Mouse (Mus musculus) kidney, adult 9 months (tissue): ENCODE data around the gene Fiz1.
"Not testable (repeated sequence)": the region's sequence is repeated elsewhere in the genome, so short reads cannot be mapped to it uniquely, and the experiment has no call there.

Experiments
- DNase-seq: peaks from one replicate; pipeline ENCODE4 v3.0.0; 2022

Gene Fiz1

DNA sequence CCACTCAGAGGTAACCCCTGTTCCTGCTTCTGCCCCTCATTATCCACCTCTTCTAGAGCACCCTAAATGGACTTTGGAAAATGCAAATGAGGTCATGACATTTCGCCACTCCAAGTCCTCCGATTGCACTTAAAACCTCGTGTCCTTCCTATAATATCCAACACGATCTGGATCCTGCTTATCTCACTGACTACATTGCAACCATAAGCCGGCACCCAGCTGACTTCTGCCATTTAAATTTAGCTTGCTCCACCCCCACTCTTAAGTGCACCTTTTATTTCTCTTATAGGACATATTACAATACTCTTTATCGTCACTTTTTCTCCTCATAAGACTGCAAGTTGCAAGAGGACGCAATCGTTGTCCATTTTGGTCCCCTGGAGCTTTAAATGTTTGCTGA lies 23.0 kb upstream of the Fiz1 start:
- no peak for DNase-seq

DNA sequence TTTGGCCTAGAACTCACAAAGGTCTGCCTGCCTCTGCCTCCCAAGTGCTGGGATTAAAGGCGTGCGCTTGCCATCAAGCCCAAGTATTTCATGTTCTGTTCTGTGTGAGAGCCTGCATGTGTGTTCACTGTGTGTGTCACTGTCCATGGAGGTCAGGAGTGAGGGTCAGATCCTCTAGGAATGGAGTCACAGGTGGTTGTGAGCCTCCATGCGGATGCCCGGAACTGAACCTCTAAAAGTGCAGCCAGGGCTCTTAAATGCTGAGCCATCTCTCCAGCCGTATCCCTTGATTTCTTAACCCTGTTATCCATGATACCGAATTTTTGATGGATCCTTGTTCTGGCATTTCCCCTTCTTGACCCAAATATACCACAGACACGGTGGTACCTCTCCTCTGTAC lies 22.5 kb upstream of the Fiz1 start:
- no peak for DNase-seq

DNA sequence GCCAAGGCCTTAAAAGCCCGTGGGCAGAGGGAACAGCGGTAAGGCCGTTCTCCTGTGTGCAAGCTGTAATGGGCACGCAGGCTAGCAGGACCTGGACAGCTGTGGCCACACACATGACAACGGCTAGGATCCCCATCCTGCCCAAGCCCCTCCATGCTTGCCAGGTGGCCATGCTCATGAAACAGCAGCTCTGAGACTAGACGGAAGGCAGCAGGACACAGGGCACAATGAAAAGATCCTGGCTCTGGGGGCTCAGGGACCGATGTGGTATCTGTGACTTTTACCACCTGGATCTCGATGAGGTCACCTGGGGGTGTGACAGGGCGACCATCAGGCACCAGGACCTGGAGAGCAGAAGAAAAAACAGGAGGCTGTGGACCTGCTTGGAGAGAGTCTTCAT lies 21.6 kb upstream of the Fiz1 start:
- DNase-seq, result no peak

DNA sequence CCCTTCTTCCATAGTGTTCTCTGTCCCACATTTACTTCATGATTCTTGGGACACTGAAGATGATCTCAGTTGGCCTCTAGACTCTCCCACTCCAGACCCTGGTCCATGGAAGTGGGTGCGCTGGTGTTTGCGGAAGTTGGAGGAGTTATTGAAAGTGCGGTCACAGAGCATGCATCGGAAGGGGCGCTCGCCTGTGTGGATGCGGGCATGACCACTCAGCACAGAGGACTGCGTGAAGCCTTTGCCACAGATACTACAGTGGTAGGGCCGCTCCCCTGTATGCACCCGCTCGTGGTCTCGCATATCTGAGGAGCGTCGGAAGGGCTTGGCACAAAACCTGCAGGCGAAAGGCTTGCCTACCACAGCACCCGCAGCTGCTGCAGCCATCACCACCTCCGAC lies 21.1 kb upstream of the Fiz1 start:
- DNase-seq, result no peak

DNA sequence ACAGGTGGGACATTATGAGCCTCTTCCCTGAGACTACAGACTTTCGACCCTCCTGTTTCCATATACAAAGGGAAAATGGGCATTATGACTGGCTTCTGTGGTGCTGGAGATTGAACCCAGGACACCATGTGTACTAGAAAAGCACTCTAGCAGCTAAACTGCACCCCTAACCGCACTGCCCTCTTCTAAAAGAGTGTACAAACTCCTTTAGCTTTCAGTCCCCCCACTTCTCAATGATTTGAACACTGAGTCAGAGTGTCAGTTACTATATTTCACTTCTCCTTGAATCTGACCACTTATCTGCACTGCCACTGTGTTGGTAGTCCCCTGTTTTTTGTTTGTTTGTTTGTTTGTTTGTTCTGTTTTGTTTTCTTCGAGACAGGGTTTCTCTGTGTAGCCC lies 19.3 kb upstream of the Fiz1 start, which contains the start of gene 4632433K11Rik:
4632433K11Rik (plus strand) TSS at position 301 of the 400 bp plus-strand sequence.
- DNase-seq, result no peak

DNA sequence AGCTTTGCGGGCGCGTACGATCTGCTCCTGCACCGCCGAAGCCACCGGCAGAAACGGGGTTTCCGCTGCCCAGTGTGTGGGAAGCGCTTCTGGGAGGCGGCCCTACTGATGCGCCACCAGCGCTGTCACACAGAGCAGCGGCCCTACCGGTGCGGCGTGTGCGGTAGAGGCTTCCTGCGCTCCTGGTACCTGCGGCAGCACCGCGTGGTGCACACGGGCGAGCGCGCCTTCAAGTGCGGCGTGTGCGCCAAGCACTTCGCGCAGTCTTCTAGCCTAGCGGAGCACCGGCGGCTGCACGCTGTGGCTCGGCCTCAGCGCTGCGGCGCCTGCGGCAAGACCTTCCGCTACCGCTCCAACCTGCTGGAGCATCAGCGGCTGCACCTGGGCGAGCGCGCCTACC lies 17.0 kb upstream of the Fiz1 start:
- DNase-seq, result no peak

DNA sequence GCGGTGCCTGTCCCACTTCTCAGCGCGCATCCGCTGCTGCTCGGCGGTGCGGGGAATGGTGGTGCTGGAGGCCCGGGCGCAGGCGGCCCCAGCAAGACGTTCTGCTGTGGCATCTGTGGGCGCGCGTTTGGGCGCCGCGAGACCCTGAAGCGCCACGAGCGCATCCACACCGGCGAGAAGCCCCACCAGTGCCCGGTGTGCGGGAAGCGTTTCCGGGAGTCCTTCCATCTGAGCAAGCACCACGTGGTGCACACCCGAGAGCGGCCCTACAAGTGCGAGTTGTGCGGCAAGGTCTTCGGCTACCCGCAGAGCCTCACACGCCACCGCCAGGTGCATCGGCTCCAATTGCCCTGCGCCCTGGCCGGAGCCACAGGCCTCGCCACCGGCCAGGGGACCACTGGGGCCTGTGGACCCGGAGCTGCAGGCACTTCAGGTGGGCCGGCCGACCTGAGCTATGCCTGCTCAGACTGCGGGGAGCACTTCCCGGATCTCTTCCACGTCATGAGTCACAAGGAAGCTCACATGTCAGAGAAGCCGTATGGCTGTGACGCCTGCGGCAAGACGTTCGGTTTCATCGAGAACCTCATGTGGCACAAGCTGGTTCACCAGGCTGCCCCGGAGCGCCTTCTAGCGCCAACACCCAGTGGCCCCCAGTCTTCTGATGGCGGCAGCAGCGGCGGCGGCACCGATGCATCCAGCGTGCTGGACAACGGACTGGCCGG lies 16.2 kb upstream of the Fiz1 start:
- DNase-seq, result no peak

DNA sequence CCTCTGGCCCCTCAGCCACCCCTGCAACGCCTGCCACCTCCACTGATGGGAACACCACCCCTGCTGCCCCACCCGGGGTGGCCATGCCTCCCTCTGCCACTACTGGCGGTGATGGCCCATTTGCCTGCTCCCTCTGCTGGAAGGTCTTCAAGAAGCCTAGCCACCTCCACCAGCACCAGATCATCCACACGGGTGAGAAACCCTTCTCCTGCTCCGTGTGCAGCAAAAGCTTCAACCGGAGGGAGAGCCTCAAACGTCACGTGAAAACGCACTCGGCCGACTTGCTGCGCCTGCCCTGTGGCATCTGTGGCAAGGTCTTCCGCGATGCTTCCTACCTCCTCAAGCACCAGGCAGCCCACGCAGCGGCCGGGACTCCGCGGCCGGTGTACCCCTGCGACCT lies 15.4 kb upstream of the Fiz1 start:
- DNase-seq, result no peak

DNA sequence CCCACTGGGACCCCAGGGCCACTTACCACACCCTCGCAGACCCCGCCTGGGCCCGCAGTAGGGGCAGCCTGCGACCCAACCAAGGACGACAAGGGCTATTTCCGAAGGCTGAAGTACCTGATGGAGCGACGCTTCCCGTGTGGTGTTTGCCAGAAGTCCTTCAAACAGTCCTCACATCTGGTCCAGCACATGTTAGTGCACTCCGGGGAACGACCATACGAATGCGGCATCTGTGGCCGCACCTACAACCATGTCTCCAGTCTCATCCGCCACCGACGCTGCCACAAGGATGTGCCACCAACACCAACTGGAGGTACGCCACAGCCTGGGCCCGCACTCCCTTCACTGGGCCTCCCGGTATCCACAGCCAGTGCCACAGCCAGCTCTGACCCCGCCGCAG lies 15.0 kb upstream of the Fiz1 start:
- no peak for DNase-seq

DNA sequence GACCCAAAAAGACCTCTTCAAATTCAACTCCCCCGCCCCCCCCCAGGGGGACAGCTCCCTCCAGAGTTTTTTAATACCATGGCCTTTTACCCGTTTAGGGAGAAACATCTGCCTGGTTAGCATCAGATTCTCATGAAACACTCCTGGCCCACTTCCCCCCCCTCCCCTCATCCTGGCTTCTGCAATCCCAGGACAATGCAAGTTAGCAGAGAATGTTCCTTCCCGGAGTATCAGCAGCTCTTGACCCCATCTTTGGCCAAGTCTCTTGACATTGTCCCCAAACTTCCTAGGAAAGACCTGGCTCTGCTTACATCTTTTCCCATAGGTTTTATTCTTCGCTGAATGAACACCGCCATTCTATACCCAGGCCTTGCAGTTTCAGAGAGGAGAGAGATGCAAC lies 6.7 kb upstream of the Fiz1 start:
- no peak for DNase-seq

DNA sequence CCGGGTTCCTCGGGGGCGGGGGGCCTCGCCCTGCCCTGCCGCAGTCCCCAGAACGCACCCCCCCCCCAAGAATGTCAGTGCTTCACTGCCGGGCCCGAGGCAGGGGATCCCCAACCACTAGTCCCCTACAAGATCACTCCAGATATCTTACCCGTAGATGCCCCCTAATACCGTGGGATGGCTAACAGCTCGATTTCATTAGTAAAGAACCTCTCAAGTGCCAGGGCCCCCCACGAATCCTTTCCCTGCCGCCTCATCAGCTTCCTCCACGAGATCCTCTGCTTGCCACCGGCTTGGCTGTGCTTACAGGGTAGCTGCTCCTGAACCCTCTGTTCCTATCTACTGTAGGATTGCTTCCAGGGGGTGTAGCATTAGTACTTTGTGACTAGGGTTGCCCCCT lies 6.2 kb upstream of the Fiz1 start:
- peak; percentile 39 for DNase-seq

DNA sequence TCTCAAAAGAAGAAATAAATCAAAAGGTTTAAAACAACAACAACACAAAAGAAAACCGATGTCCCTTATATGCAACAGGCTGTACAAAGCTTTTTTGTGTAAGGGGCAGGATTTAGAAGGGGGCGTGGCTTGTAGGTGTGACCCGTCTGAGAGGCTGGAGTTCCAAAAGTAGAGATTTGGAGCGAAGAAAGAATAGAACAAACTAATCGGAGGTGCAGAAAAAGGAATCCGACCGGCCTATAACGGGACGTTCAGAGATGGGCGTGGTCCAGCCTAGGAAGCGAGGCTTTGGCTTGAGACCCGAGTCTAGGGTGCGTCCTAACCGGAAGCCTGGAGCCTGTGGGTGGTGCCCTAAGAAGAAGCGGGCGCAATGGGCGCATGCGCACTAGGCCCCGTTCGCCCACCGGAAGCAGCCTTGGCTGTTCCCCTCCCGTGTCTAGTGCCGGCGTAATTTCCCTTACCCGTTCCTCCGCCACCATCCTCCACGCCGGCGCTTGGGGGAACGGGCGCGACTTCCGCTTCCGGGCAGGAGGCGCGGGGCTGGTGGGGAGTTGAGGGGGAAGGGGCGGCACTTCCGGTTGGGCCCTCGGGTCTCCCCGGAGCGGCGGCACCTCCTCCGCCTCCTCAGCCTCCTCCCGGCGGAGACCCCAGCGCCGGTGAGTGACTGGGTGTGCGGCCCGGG lies 5.6 kb upstream of the Fiz1 start, which contains the start of the genes Zfp865 and Ccdc106:
Zfp865 (plus strand) TSS at position 377 of the 682 bp plus-strand sequence.
Ccdc106 (plus strand) TSS at position 554 of the 682 bp plus-strand sequence.
- peak; percentile 99 for DNase-seq

DNA sequence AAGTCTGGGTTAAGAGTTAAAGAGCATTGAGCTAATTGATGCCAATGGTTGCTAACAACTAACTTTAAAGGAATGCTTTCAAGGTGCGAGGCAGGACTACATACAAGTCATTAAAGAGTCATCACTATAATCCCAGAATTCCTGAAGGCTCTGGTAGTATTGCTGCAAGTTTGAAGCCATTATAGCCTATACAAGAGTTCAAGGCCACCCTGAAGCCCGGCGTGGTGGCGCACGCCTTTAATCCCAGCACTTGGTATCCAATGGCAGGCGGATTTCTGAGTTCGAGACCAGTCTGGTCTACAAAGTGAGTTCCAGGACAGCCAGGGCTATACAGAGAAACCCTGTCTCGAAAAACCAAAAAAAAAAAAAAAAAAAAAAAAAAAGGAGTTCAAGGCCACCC lies 5.1 kb upstream of the Fiz1 start:
- peak; percentile 31 for DNase-seq

DNA sequence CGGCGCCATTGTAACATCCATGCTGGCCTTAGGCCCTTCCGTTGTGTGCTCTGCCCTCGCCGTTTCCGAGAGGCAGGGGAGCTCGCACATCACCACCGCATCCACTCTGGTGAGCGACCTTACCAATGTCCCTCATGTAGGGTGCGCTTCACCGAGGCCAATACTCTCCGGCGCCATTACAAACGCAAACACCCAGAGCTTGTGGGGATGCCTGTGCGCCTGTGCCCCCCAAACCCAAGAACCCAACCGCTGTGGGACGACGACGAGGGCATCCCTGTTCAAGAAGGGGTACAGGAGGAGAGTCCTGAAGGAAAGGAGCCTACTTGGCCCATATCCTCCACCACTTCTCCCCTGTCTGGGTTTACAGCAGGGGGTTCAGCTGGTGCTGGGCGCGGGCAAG lies 3.4 kb upstream of the Fiz1 start:
- no peak for DNase-seq

DNA sequence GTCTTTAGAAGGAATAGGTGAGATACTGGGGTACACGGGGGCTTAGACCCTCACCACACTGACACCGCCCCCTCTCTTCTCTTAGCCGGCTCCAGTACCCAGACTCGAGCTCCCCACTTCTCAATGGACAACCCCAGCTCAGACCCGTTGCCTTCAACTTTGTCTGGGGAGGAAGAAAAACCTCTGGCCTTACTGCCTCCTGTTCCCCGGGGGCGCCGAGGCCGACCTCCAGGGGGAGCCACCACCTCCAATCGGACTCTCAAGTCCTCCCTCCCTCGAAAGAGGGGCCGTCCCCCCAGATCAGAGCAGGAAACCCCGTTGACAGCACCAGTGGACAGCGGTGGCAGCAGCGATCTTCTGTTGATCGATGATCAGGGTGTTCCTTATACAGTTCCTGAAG lies 2.9 kb upstream of the Fiz1 start:
- DNase-seq, result peak; percentile 32

DNA sequence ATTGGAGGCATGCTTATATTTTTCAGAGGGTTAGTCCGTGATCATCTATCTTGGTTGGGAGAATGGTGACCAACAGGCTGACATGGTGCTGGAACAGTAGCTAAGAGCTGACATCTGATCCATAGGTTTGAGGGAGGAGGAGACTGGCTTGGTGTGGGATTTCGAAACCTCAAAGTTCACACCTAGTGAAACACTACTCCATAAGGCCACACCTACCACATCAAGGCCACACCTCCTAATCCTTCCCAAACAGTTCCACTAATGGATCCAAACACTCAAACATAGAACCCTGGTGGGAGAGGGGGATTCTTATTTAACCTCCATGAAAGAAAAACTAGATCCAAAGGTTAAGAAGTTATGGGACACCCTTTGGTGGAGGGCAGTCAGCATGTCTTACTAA lies 2.4 kb upstream of the Fiz1 start:
- no peak for DNase-seq

DNA sequence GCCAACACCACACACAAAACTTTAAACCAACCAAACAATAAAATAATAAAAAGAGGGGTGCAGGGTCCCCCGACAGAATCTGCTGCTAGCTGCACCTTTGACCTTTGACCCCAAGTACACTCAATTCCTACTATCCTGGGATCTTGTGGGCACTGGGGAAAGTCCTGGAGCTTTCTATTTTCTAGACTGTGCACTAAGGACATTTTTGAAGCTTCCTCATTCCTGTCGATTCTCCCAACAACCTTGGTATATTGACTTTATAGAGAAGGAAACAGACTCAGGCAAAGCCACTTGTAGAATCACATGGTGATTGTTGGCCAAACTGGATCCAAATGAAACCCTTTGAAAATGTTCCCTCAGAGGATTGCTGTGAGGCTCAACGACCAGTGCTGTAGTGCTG lies 1.6 kb upstream of the Fiz1 start:
- peak; percentile 61 for DNase-seq

DNA sequence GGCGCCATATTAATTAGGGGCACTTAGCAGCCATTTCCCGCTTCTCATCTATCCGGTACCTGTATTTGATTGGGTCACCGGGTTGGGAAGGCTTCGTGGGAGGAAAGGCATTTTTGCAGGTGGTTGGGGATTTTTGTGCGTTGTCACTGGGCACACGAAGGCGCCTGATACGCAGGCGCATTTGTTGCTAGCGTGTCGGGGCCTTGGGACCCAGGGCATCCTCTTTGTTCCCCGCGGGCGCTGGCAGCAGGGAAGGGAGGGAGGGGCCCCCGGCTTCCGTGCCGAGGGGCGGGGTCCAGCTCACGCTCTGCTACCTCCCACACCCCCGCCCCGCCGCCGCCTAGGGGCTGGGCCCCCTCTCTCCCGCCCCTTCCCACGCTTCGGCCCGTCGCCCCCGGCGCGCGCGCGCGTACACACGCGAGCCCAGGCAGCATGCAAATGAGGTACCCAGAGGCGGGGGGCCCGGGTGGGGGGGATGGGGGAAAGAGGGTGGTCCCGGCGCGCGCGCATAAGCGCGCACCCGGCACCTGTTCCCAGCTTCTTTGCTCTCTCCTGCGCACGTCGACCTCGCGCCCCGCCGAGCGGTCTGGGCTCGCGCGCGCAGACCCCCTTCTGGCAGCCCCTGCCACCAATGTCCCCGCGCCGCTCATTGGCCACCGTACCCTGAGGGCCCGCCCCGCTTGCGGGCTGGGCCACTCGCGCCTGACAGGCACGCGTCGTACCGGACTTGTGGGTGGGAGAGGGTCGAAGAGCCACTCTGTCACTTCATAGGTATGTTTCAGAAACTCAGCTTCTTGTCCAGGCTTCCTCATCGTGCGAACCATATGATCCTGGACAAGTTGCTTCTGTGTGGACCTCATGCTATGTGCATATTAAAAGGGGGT lies 863 bp upstream of the Fiz1 start, which contains the start of gene Gm44973:
Gm44973 (plus strand) TSS at position 379 of the 884 bp plus-strand sequence.
- peak; percentile 97 for DNase-seq

DNA sequence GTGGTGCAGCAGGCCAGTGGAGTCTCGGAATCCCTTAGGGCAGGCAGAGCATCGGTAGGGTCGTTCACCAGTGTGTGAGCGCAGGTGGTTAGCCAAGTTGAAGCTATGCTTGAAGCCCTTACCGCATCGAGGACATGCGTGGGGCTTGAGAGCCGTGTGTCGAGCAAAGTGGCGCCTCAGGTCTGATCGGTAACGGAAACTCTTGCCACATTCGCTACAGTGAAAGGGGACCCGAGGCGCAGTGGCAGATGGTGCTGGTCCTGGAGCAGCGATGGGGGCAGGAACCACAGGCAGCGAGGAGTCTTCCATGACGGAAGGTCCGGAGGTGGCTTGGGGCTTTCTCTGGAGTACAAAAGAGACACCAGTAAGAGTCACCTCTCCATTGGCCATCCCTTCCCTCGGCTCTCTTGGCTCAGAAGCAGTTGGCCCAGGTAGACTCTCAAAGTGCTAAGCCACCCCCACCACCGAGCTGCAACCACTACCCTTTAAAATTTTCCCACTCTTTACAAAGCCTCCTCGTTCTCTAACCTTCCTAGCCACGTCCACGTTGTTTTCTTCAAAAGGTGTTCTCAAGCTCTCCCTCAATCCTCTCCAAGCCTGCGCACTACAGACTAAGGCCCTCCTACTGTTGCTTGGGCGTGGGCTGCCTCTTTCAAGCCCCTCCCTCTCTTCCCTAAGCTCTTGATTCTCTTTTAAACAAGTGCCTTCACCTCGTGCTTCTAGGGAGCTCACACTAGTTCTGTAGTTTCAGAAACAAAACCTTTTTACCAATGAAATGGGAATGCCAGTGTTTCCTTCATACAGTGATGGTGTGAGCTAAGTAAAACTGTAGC lies 1.6 kb downstream of the Fiz1 start:
- no peak for DNase-seq

DNA sequence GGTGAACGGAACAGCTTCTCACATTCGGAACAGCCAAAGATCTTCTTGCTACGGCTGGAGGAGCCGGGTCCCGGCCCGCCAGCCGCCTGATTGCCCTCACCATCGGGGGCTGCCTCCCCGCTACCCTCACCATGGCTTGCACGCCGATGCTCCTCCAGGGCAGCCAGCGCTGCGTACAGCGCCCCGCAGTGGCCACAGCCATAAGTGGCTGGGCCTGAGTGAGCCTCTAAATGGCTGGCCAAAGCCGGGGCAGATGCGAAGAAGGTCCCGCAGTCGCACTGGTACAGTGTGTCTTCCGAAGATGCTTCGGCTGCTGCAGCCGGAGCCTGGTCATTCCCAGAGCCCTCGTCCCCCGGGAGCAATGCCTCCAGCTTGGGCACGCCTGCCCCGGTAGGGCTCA lies 6.3 kb downstream of the Fiz1 start:
- no peak for DNase-seq

DNA sequence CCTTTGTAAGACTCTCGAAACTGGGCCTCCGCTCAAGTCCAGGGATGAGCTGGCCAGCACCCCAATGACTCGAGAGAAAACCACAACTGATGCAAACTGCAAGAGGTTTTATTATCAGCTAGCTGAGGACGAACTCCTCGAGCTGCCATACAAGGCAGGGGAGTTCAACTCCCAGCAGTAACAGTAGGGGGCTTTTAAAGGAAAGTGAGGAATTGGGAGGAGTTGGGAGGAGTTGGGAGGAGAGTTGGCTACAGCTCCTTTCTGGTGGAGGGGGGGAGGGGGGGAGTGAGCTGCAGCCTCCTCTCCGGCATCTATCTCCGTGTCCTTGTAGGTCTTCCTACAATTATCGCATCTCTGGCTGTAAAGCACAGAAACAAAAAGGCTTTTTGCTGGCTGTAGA lies 11.6 kb downstream of the Fiz1 start:
- DNase-seq, result not testable (repeated sequence)

DNA sequence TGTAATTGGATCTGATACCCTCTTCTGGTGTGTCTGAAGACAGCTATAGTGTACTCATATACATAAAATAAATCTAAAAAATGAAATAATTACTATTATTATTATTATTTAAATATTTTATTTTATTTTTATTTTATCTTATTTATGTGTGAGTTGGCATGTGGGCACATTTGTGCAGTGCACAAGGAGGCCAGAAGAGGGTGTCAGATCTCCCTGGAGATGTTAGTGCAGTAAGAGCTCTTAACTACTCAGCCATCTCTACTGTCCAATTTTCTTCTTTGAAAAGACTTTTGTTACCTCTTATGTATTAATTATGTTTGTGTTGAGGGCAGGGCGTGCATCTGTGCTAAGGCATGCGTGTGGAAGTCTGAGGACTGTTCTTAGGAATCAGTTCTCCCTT lies 14.6 kb downstream of the Fiz1 start:
- DNase-seq, result peak; percentile 50

DNA sequence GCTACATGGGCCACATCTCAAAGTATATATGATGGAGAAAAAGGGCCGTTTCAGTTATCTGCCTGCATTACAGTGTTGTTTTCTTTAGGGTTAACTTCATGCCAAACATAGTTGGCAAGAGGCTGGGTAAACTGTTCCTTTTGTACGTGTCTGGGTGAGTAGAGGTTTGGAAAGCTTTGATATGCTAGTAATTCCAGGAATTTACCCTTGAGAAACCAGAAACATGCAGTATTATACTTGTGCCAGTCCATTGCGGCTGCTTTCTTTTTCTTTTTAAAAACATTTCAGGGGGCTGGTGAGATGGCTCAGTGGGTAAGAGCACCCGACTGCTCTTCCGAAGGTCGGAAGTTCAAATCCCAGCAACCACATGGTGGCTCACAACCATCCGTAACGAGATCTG lies 17.6 kb downstream of the Fiz1 start:
- DNase-seq, result no peak
